Mouse (Mus musculus) cerebral cortex, adult 2 months (tissue): ENCODE measurements around the gene Eml2.

Source experiments
- WGBS: fragments of 180-500 bp; shearing (Covaris S2); methylation state at CpG from one replicate; pipeline ENCODE4 v1.1.7; 2018; 5-methylcytosine and 5-hydroxymethylcytosine counted together

The Eml2 gene

GRCm38 (mm10) chr7:19230041-19230580, 53.9 kb downstream of the Eml2 start:
- 84% methylated on average over 2 of the region's 2 CpGs for WGBS

DNA sequence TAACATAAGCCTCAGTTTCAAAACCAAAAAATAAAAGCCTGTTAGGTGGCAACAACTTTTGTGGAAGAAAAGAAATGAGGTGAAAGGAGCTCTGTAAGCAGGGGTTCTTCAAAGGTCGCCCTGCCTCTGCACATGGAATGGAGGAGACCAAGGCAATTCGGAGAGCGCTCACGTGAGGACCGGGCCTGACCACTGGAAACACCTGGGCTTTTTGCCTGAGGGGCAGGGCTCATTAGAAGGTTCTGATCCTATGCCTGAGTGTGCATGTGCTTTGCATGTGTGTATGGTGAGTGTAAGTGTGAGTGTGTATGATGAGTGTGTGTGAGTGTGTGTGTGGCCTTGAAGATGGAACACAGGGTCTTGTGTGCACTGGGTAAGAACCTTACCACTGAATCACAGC, 54.7 kb downstream of the Eml2 start:
- 95% methylated on average over 5 of the region's 5 CpGs for WGBS

GRCm38 (mm10) chr7:19231849-19232248, 55.6 kb downstream of the Eml2 start:
- 83% methylated on average over 3 of the region's 3 CpGs for WGBS

- 88% methylated on average over 5 of the region's 5 CpGs for WGBS
Observed at GRCm38 (mm10) chr7:19234652-19235051, 58.4 kb downstream of the Eml2 start.

- WGBS, result 95% methylated on average over 2 of the region's 2 CpGs
Observed at GRCm38 (mm10) chr7:19235092-19235671, 59.0 kb downstream of the Eml2 start.

- 73% methylated on average over 2 of the region's 2 CpGs for WGBS
Observed at GRCm38 (mm10) chr7:19236411-19236810, 60.2 kb downstream of the Eml2 start.

- WGBS, result 95% methylated on average over 4 of the region's 4 CpGs
Observed at GRCm38 (mm10) chr7:19238344-19238743, 62.1 kb downstream of the Eml2 start.

GRCm38 (mm10) chr7:19239423-19239822, 63.2 kb downstream of the Eml2 start:
- 0% methylated on average over 1 of the region's 1 CpGs for WGBS

DNA sequence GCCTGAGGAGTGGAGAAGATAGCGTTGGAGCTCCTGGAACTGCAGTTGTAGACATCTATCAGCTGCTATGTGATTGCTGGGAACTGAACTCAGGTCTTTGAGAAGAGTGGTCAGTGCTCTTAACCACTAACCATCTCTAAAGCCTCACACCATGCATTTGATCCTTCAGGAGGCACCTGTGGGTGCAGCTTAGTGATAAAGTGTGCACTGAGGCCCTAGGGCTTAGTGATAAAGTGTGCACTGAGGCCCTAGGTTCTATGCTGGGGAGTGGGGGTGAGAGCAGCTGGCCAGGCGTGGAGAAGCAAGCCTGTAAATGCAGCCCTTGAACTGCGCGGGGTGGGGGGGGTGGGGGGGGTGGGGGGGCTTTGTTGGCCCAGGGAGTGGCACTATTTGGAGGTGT, 63.8 kb downstream of the Eml2 start:
- WGBS, result 58% methylated on average over 4 of the region's 4 CpGs

- 56% methylated on average over 8 of the region's 8 CpGs for WGBS
Observed at GRCm38 (mm10) chr7:19240905-19241463, 64.8 kb downstream of the Eml2 start.

GRCm38 (mm10) chr7:19242005-19242404, 65.8 kb downstream of the Eml2 start:
- 93% methylated on average over 1 of the region's 1 CpGs for WGBS

DNA sequence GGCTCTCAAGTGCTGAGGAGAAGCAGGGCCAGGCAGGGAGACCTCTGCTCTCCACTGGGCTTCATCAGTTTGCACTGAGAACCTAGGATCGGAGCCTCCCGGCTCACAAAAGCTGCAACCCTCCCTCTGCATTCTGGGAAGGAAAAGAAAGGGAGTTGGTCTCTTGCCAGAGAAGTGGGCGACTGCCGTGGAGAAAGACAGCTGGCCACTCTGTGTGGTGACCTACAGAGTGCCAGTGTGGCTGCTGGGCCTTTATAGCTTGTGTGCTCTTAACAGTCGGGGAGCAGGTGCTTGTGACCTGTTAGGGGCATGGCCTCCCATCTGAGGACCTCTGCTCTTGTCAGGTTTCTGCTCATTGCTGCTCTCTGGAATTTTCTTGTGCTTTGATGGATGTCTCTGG, 67.6 kb downstream of the Eml2 start:
- 23% methylated on average over 5 of the region's 5 CpGs for WGBS

DNA sequence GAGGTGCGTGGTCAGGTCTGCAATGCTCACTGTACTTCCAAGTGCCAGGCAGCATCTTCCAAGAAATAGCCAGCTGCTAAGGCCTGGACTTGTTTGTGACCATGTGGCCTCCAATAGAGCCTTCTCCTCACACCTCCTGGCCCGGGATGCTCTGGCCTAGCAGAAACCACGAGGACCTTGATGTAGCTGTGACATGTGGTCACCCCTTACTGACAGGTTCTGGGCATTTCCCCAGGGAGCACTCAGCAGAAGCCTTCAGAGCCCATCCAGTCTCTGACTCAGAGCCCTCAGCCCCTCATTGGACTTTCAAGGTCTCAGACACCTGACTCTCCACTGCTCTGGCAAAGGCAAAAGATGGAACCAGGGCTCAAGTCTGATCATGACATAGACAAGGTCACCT, 68.9 kb downstream of the Eml2 start:
- WGBS, result 79% methylated on average over 3 of the region's 3 CpGs

DNA sequence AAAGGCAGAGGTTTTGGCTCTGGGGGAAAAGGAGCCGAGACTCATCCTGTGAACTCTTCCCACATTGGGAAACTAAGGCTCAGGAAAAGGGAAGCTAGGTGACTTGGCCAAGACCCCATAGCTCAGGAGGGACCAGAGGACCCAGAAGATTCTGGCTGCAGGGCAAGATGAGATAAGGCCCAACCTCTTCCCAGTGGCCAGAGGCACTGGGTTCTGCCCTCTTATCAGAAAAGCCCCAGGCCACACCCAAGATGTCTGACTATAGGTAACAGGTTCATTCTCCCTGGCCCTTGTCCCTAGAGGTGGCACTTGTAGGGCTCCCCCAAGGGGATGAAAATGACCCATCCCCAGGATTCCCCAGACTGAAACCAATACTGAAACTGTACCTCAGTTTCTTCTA, 70.6 kb downstream of the Eml2 start:
- WGBS, result 91% methylated on average over 1 of the region's 1 CpGs

DNA sequence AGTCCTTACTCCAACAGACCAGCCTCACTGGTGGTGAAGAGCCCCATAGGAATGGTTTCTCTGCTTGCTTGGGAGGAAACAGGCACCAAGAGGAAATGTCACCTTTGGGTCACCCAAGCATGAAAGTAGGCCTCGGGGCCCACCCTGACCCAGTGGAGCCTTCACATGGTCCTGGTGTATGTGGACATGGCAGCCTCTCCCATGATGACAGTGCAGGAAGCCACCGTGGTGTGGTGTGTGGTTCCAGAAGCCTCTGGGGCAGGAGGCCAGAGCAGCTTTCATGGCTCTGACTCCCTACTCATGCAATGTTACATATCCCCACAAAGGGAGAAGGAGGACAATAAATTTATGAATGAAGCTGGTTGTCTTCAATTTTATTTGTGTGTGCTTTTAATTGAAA, 71.3 kb downstream of the Eml2 start:
- WGBS, result 98% methylated on average over 2 of the region's 2 CpGs

DNA sequence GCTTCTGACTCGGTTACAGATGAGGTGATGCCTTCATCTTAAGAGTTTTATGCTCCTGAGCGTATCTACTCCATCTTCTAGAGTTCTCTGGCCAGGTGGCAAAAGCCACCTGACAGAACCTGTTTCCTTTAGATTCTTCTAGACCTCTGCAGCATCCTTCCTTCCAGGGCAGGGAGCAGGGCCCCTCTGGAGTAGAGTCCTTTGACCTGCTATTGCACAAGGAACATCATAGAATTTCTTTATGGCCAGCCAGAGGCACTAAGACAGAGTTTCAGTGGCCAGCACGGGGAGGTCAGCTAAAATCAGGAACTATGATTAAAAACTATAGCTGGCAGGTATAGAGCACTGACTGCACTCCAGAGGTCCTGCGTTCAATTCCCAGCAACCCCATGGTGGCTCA, 75.9 kb downstream of the Eml2 start:
- WGBS, result 87% methylated on average over 4 of the region's 4 CpGs

DNA sequence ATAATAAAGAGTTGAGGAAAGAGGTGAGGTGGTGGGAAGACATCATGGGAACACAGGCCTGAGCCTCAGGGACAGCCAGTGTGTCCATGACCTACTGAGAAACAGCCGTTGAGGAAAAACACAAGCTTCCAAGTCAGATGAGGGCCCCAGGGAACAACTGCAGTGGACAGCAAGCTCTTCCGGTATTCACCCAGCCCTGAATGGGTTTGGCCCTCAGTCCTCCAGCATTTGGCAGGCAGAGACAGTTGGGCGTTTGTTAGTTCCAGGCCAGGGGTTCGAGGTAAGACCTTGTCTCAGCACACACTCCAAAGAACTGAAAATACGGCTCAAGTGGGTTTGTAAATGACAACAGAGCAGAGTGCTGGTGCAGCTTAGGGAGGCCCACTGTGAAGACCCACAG, 77.2 kb downstream of the Eml2 start:
- 56% methylated on average over 5 of the region's 5 CpGs for WGBS

GRCm38 (mm10) chr7:19255395-19255794, 79.2 kb downstream of the Eml2 start:
- 93% methylated on average over 17 of the region's 17 CpGs for WGBS
